Mouse (Mus musculus) ES-E14 (cell line): ENCODE results near the gene Atf7ip.

ENCODE experiments used
- CHD2 ChIP-seq: IDR thresholded peaks from 2 replicates; pipeline ENCODE4 v1.6.1; 2014; ENCODE audit warnings: mild to moderate bottlenecking, low read depth, low read length, inconsistent platforms
- ZC3H11A ChIP-seq: IDR thresholded peaks from 2 replicates; pipeline ENCODE4 v1.6.1; 2012; ENCODE audit warnings: low read depth, mild to moderate bottlenecking, inconsistent platforms, low read length, borderline replicate concordance
- ZNF384 ChIP-seq: IDR thresholded peaks from 2 replicates; pipeline ENCODE4 v1.6.1; 2012; ENCODE audit warnings: low read depth, low read length, inconsistent platforms

DNA sequence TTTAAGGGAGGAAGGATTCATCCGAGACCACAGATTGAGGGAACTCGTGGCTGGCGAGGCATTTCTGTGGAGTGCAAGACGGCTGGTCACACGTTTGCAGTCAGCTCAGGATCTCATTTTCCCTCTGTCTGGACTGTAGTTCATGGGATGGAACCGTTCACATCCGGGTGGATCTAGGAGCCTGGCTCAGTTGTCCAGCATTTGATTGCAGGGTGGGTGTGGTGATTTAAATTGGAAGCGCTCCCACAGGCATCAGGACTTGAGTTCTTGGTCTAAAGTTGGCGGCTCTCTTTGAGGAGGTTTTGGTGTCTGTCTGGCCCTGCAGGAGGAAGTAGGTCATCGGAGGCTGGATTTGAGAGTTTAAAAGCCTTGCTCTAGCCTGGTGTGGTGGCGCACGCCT lies 10.9 kb upstream of the Atf7ip start:
- TF ChIP-seq ZC3H11A, result no peak
- TF ChIP-seq ZNF384, result no peak
- TF ChIP-seq CHD2, result no peak
